Mouse (Mus musculus) ES-E14 (cell line): ENCODE results near the gene Mrpl36.

ENCODE experiments used
- HCFC1 ChIP-seq: IDR thresholded peaks from 2 replicates; pipeline ENCODE4 v1.6.1; 2012; ENCODE audit warnings: low read length, inconsistent platforms, borderline replicate concordance; ENCODE audit not compliant: insufficient read depth
- MAFK ChIP-seq: IDR thresholded peaks from 2 replicates; pipeline ENCODE4 v1.6.1; 2014; ENCODE audit warnings: mild to moderate bottlenecking, low read depth, low read length, inconsistent platforms; ENCODE audit not compliant: insufficient read depth
- ZC3H11A ChIP-seq: IDR thresholded peaks from 2 replicates; pipeline ENCODE4 v1.6.1; 2012; ENCODE audit warnings: low read depth, mild to moderate bottlenecking, inconsistent platforms, low read length, borderline replicate concordance
- ZNF384 ChIP-seq: IDR thresholded peaks from 2 replicates; pipeline ENCODE4 v1.6.1; 2012; ENCODE audit warnings: low read depth, low read length, inconsistent platforms

GRCm38 (mm10) chr13:73347171-73347570 lies 18.9 kb downstream of the Mrpl36 start:
- TF ChIP-seq HCFC1 (no peak), ZNF384 (no peak), ZC3H11A (no peak), MAFK (no peak)
